Mouse (Mus musculus) cerebellum, adult 2 months (tissue): ENCODE data around the gene Hdac1. TPM values are rescaled to one million over a fixed set of nuclear protein-coding genes. Genes with fewer than 3 reads are reported as not detected.

Experiments used
- DNase-seq, 2 experiments: peaks; one replicate each; pipeline ENCODE4 v3.0.0; 2021
- H3K27ac ChIP-seq: fragments of 200-500 bp; 2 replicates; pipeline ENCODE4 v1.5.1; 2012; ENCODE audit warnings: low read length, control low read depth, inconsistent platforms; ENCODE audit not compliant: insufficient read depth
- H3K27me3 ChIP-seq: fragments of 200-500 bp; 2 replicates; pipeline ENCODE4 v1.6.1; 2012; ENCODE audit warnings: inconsistent platforms, mild to moderate bottlenecking, low read length, moderate library complexity; ENCODE audit not compliant: control insufficient read depth, insufficient read depth
- H3K4me1 ChIP-seq: fragments of 200-500 bp; 2 replicates; pipeline ENCODE4 v1.6.1; 2011; ENCODE audit warnings: low read length; ENCODE audit not compliant: control insufficient read depth, insufficient read depth
- H3K4me3 ChIP-seq: fragments of 200-500 bp; replicated peaks from 2 replicates; pipeline ENCODE3; 2011; ENCODE audit warnings: mild to moderate bottlenecking, low read depth, low read length, control low read depth; ENCODE audit not compliant: insufficient read depth
- CTCF ChIP-seq: fragments of 200-500 bp; IDR thresholded peaks from 2 replicates; pipeline ENCODE4 v1.5.1; 2011; ENCODE audit warnings: low read depth, mild to moderate bottlenecking, control low read depth, low read length, moderate library complexity, borderline replicate concordance; ENCODE audit not compliant: insufficient read depth
- POLR2A ChIP-seq: fragments of 200-500 bp; IDR thresholded peaks from 2 replicates; pipeline ENCODE4 v1.6.1; 2011; ENCODE audit warnings: low read length, control low read depth, borderline replicate concordance; ENCODE audit not compliant: insufficient read depth
- WGBS: fragments of 180-500 bp; shearing (Covaris S2); methylation state at CpG from one replicate; pipeline ENCODE4 v1.1.7; 2018; 5-methylcytosine and 5-hydroxymethylcytosine counted together
- polyA plus RNA-seq: library from polyadenylated mRNA; depleted of rRNA; stranded (reverse); fragments of >200 nt; gene quantifications from 2 replicates; pipeline ENCODE4 v1.2.3, GENCODE M21; 2012

The Hdac1 gene
- polyA plus RNA-seq, 1 experiment, result 61.5 TPM

GRCm38 (mm10) chr4:129507434-129508236 is 34.9 kb downstream of the Hdac1 start:
- TF ChIP-seq POLR2A (no peak), CTCF (no peak)
- 81% methylated on average over 9 of the region's 10 CpGs for WGBS
- Histone ChIP-seq H3K4me1 (no peaks in the 10 kb centered on the region), H3K27ac (no peak overlapping the region), H3K27me3 (no peaks in the 10 kb centered on the region), H3K4me3 (no peak overlapping the region)
- DNase-seq, result no peak

- TF ChIP-seq CTCF (no peak), POLR2A (no peak)
- H3K27me3 ChIP-seq, result no peaks in the 10 kb centered on the region
- DNase-seq, result no peak
- WGBS, result 93% methylated on average over 3 of the region's 3 CpGs
- H3K4me3 ChIP-seq, result no peak overlapping the region
- no peaks in the 10 kb centered on the region for H3K4me1 ChIP-seq
- H3K27ac ChIP-seq, result no peak overlapping the region
Measured at GRCm38 (mm10) chr4:129505511-129505910, 37.0 kb downstream of the Hdac1 start.

DNA sequence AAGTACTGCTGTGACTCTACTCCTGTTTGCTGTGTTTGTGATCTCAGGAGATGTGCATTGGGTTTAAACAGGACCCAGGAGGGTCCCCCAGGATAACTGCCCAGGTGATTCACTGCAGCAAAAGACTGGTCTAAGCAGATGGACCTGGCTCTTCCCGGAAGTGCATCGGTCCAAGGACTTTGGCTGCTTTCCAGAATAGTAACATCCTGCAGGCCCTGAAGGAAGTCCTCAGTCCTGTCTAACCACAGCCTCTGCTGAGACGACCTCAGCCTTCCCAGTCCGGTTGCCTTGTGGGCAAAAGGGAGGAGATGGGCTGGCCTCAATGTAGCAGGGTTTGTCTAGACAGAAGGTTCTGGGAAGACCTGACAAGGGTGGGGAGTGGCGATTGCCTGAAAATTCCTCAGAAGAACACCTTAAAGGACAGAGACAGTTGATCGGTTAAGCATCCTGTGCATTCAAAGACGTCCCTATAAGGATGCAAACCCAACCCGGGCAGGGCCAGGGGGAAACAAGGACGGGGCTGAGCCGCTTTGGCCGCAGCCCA is 39.5 kb downstream of the Hdac1 start:
- WGBS, result 70% methylated on average over 11 of the region's 11 CpGs
- no peak overlapping the region for H3K27ac ChIP-seq
- no peaks in the 10 kb centered on the region for H3K4me1 ChIP-seq
- H3K4me3 ChIP-seq, result no peak overlapping the region
- no peak for DNase-seq
- H3K27me3 ChIP-seq, result no peaks in the 10 kb centered on the region
- TF ChIP-seq CTCF (no peak), POLR2A (no peak)

- H3K4me3 ChIP-seq, result no peak overlapping the region
- WGBS, result 67% methylated on average over 9 of the region's 9 CpGs
- no peaks in the 10 kb centered on the region for H3K4me1 ChIP-seq
- H3K27ac ChIP-seq, result no peak overlapping the region
- DNase-seq, result no peak
- H3K27me3 ChIP-seq, result no peaks in the 10 kb centered on the region
- TF ChIP-seq POLR2A (no peak), CTCF (no peak)
Measured at GRCm38 (mm10) chr4:129502327-129502888, 40.1 kb downstream of the Hdac1 start.

GRCm38 (mm10) chr4:129500607-129501566 is 41.6 kb downstream of the Hdac1 start:
- Histone ChIP-seq H3K27ac (no peak overlapping the region), H3K27me3 (no peaks in the 10 kb centered on the region), H3K4me1 (no peaks in the 10 kb centered on the region), H3K4me3 (peak overlapping the region; percentile 57)
- WGBS, result 4% methylated on average over 46 of the region's 49 CpGs
- DNase-seq, result peak; percentile 40 to 54
- TF ChIP-seq CTCF, result no peak

- Histone ChIP-seq H3K27ac (no peak overlapping the region), H3K4me3 (peak overlapping the region; percentile 57), H3K4me1 (no peaks in the 10 kb centered on the region), H3K27me3 (no peaks in the 10 kb centered on the region)
- no peak for DNase-seq
- TF ChIP-seq POLR2A (no peak), CTCF (no peak)
- WGBS, result 80% methylated on average over 8 of the region's 8 CpGs
Measured at GRCm38 (mm10) chr4:129500017-129500416, 42.5 kb downstream of the Hdac1 start.

DNA sequence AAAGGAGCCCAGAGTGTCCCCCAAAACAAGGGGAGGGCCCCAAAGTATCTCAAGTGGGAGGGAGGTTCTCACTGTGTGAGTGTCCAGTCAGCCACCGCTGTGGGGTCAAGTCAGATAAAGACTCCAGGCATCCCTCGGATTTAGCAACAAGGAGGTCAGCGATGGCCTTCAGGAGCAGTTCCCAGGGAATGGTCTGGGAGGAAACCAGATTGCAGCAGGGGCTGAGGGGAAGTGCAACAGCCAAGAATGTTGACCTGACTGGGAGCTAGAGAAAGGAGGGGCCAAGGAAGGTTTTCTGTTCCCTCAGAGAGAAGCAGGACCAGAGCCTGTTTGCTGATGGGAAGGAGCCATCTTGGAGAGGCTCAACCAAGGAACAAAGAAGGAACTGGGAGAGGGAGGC is 43.6 kb downstream of the Hdac1 start:
- Histone ChIP-seq H3K4me1 (no peaks in the 10 kb centered on the region), H3K4me3 (no peak overlapping the region), H3K27ac (no peak overlapping the region), H3K27me3 (no peaks in the 10 kb centered on the region)
- 91% methylated on average over 3 of the region's 3 CpGs for WGBS
- DNase-seq, result no peak
- no peak for TF ChIP-seq POLR2A
- no peak for TF ChIP-seq CTCF

DNA sequence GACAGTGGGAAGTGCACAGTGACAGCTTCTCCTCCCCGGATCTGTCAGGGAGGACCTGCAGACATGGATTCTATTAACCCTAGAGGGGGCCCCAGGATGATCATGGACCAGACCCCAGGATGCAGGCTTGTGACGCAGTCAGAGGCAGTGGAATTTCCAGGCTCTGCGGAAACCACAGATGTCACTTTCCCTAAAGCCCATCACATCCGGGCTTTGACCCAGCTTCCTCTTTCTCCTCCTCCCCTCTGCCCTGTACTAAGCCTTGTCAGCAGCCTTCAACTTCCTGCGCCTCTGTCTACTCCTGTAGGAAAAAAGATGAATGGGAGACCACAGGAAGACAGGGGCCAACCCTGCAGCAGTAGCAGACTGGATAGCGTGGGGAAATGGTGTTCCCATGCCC is 45.9 kb downstream of the Hdac1 start:
- Histone ChIP-seq H3K27ac (no peak overlapping the region), H3K4me3 (no peak overlapping the region), H3K4me1 (no peaks in the 10 kb centered on the region), H3K27me3 (no peaks in the 10 kb centered on the region)
- no peak for DNase-seq
- 36% methylated on average over 6 of the region's 6 CpGs for WGBS
- TF ChIP-seq POLR2A, result no peak
- TF ChIP-seq CTCF, result no peak
